Mouse (Mus musculus) bone marrow macrophage, adult 2 months (primary cell): ENCODE data around the gene Lamtor4.

ENCODE experiments used
- CTCF ChIP-seq: IDR thresholded peaks from 2 replicates; pipeline ENCODE4 v1.5.1; 2012; ENCODE audit warnings: low read depth, mild to moderate bottlenecking, low read length, moderate library complexity
- POLR2A ChIP-seq: IDR thresholded peaks from 2 replicates; pipeline ENCODE4 v1.6.1; 2012; ENCODE audit warnings: mild to moderate bottlenecking, low read depth, low read length, borderline replicate concordance

GRCm38 (mm10) chr5:138294158-138294557, 38.9 kb downstream of the Lamtor4 start:
- TF ChIP-seq CTCF (no peak), POLR2A (no peak)
